Mouse (Mus musculus) left cerebral cortex, adult 2 months (tissue): ENCODE results near the gene Smarcd3. TPM values are rescaled to one million over a fixed set of nuclear protein-coding genes. Genes with fewer than 3 reads are reported as not detected.
A peak's percentile ranks its signal among the peaks of the same experiment; 100 is the strongest.

Experiments
- DNase-seq, 2 experiments: peaks; one replicate each; pipeline ENCODE4 v3.0.0; 2021 to 2022; ENCODE audit warnings: low spot score in 2 of 2, mixed read lengths in 1 of 2; ENCODE audit errors: extremely low spot score in 1 of 2
- H3K27ac ChIP-seq: fragments of 200-600 bp; 2 replicates; pipeline ENCODE4 v1.8.1; 2022
- H3K4me3 ChIP-seq: fragments of 200-600 bp; 2 replicates; pipeline ENCODE4 v1.8.1; 2022
- CTCF ChIP-seq: fragments of 200-600 bp; IDR thresholded peaks from 2 replicates; pipeline ENCODE4 v1.8.1; 2022; ENCODE audit warnings: antibody characterized with exemption, mild to moderate bottlenecking, moderate library complexity
- intact Hi-C: fragments of 180-260 bp; cut with DNase I; formaldehyde crosslinking; loops from one replicate; pipeline ENCODE4 v1.15.1; 2025
- total RNA-seq, 2 experiments: library from RNA; stranded (reverse); gene quantifications; 2 replicates each; pipeline ENCODE4 v1.2.3; 2021

Smarcd3 gene
- total RNA-seq, 2 experiments from 2014 or later = 90.4 to 97.4 TPM

DNA sequence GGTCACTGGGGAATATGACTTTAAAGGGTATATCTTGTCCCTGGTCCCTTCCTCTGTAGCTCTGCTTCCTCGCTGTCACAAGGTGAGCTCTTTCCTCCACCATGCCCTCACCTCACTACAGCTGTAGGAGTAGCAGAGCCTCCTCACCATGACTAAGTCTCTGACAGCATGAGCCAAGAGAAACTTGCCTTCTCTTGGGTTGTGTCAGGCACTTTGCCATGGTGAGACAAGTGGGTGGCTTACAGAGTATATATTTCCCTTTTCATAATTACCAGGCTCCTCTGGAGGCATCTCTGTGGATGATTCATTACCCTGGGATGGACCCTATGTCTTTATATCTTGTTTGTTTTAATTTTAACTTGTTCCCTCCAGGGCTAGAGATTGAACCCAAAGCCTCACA, 21.2 kb upstream of the Smarcd3 start:
- Histone ChIP-seq H3K27ac (no peak overlapping the region), H3K4me3 (no peak overlapping the region)
- intact Hi-C loops = no loop called here
- no peak for DNase-seq
- TF ChIP-seq CTCF = no peak

DNA sequence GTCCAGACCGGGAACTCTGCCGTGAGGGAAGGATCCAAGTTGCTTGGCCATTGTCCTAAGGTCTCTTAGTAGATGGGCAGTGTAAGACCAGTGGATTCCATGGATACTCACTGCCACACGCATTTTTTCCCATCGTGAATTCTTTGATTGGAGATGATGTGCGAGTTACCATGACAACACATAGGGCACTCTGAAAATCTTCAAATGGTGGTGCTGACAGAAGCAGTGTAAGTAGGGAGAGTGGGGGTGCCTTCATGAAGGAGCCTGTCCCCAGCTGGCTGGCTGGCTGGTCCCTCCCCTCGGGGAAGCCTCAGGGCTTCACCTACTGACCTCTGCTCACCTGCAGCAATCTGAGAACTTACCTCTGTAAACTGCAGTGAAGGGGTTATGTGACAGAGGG, 14.9 kb upstream of the Smarcd3 start:
- Histone ChIP-seq H3K27ac (no peak overlapping the region), H3K4me3 (no peak overlapping the region)
- no peak for DNase-seq
- TF ChIP-seq CTCF = no peak
- intact Hi-C loops = no loop called here

DNA sequence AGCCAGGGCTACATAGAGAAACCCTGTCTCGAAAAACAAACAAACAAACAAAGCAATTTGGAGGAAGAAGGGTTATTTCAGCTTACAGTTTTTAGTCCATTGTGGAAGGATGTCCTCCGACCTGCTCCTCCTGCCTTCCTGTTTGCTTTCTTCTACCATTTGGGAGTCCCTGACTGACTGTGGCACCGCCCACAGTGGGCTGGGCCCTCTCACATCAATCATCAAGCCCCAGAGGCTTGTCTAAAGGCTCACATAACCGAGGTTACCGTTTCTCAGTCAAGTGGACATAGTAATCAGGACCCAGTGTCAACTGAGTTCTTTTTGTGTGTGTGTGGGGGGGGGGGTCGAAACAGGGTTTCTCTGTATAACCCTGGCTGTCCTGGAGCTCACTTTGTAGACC, 13.9 kb upstream of the Smarcd3 start:
- no peak overlapping the region for H3K27ac ChIP-seq
- intact Hi-C loops = no loop called here
- no peak for DNase-seq
- TF ChIP-seq CTCF = no peak
- H3K4me3 ChIP-seq = no peak overlapping the region

DNA sequence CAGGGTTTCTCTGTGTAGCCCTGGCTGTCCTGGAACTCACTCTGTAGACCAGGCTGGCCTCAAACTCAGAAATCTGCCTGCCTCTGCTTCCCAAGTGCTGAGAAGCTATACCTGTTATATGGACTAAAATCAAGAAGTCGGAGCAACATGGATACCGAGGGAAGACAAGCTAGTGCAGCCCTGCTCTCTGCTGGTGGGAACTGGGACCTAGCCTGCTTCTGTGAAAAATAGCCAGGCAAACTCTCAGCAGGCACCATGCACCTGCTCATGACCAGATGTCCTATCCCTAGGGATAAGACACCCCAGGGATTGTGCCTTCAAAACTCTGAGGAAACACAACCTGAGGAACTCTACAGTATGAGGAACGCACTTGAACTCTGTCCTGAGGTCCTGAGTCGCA, 12.8 kb upstream of the Smarcd3 start:
- peak; percentile 27 for TF ChIP-seq CTCF
- intact Hi-C loops = no loop called here

DNA sequence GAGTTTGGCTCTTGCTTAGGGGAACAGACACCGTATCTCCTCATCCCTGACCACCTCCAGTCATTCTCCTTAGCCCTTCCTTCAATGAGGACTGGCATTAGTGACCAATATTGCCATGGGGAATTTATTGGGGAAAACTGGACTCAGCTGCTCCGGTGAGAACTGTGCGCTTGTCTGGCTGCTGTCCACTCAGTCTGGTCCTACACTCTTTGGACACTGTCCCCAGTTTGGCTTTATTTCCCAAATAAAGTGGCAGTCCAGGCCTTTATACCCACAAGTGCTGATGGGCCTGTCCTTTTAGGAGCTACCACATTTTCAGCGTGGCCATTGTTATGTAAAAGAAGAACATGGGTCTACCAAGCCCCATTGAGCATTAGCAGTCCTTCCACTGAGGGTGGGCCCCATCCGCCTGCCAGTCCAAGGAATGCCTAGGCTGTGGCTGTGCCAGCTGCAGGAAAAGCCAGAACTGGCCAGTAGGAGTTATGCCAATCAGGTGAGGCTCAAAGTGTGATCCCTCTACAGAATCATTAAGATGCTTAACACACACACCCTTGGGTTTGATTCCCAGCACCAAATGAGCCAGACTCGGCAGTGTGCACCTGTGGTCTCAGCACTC, 11.4 kb upstream of the Smarcd3 start:
- intact Hi-C loops = no loop called here

More for the DNA sequence above, 12.8 kb upstream of the Smarcd3 start:
- H3K4me3 ChIP-seq = no peak overlapping the region
- H3K27ac ChIP-seq = no peak overlapping the region
- no peak for DNase-seq

DNA sequence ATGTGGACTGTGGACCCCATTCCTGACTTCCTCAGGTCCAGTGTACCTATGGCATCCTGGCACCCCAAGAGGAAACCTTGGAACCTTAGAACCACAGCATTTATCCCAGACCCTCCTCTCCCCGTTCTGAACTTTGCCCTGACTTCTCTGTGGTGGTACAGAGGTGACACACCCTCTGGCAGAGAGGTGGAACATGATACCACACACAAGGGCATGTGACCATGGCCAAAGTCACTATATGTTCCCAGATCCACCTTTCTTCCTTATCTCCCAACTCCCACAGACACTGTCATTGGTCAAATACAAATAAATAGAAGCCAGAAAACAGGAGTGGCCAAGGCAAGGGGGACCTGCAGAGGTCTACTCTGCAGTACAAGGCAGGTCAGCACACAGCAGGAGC, 10.9 kb upstream of the Smarcd3 start:
- DNase-seq = no peak
- TF ChIP-seq CTCF = no peak
- intact Hi-C loops = no loop called here
- Histone ChIP-seq H3K27ac (no peak overlapping the region), H3K4me3 (no peak overlapping the region)

More for the DNA sequence above, 11.4 kb upstream of the Smarcd3 start:
- Histone ChIP-seq H3K4me3 (no peak overlapping the region), H3K27ac (no peak overlapping the region)
- TF ChIP-seq CTCF = no peak
- no peak for DNase-seq

DNA sequence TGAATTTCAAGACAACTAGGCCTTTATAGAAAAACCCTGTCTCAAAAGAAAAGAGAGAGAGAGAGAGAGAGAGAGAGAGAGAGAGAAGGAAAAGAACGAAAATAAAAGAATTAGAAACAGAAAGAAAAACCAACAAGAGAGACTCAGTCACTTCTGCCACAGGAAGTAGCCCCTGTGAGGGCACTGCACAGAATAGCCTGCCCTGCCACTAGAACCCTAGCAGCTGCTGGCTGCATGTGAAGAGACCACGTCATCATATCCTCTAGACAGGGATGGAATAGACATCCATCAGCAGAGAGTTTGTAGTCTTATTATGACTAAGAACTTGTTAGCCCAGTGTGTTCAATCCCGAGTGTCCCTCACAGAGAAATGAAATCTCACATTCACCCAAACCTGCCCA, 5.5 kb upstream of the Smarcd3 start:
- no peak for TF ChIP-seq CTCF
- Histone ChIP-seq H3K4me3 (no peak overlapping the region), H3K27ac (no peak overlapping the region)
- intact Hi-C loops = no loop called here
- DNase-seq = no peak

DNA sequence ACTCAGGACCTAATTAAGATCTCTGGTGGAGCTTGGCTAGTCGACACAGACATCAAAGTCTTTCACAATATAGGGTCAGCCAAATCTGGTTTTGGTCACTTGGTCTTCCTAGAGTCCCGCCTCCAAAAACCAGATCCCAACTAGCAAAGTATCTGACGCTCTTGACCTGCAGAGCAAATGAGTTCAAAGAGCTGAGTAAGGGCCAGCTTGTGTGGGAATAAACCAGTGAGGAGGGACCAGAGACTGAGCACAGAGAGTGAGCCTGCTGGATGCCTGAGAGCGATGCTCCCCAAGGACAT, 560 bp upstream of the Smarcd3 start:
- Histone ChIP-seq H3K27ac (peak overlapping the region; percentile 76; the same call in 1 of the 2 replicates), H3K4me3 (peak overlapping the region; percentile 69)
- no peak for TF ChIP-seq CTCF
- DNase-seq = no peak
- intact Hi-C loops = no loop called here

DNA sequence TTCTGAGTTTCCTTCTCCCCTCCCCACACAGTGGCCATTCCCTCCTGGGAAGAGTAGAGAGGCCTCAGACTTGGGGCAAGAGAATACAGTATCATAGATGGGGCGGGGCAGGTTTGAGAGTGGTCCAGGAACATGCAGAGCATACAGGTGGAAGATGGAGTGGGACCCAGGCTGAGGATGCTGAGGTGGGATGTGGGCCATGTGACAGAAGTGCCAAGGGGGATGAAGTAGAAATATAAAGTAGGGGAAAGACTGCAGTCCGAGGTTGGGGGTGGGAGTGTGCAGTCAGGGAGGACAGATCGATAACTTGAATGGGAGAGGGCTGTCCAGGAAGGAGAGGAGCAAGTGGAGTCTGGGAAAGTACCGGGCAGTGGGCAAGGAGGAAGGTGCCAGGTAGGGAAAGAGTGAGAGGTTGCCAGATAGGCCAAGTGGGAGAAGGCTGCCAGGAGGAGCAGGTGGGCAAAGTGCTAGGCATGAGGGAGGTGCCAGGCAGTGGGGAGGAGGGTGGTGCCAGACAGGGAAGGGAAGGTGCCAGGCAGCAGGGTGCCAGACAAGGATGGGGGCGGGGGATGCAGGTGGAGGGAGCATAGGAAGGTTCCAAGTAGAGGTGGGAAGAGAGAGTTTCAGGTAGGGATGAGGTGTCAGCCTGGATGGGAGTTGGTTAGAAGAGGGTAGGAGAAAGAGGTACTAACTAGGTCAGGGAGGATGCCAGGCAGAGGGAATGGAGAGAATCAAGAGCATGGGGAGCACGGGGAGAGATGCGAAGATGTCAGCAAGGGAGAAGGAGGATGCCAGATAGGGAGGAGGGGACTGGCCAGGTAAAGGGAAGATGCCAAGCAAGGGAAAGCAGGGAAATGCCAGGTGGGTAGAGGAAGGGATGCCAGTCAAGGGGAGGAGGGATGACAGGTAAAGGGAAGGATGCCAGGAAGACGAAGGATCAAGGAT, 898 bp downstream of the Smarcd3 start:
- no peak for TF ChIP-seq CTCF
- intact Hi-C loops = no loop called here
- Histone ChIP-seq H3K27ac (peak overlapping the region; percentile 76), H3K4me3 (peak overlapping the region; percentile 69)
- DNase-seq = peak in 1 of 2 experiments; percentile 45

DNA sequence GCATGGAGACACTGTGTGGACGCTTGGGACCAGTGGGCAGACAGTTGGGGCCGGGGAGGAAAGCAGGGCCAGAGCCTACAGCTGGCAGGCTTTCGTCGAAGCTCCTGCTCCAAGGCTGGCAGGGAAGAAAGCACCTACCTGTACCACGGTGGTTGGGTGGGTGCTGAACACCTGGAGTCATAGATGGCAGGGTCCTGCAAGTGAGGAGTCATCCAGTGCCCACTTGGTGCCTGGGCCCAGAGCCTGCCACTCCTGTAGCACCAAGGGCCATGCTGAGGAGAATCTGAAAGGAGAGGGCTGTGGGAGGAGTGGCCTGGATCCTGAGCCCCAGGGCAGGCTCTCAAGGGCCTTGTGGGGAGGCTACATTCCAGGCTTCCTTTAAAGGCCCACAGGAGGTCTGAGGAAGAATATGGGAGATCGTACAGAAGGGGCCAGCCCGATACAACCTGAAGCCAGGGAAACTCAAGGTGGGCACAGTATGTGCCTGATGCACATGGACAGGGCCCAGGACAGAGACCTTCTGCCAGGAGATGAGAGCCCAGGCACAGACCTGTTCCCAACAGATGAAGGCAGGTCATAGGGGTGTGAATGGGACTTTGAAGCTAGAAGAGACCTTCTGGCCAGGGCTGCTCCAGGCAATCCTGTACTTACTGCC, 1.7 kb downstream of the Smarcd3 start:
- no peak for TF ChIP-seq CTCF
- intact Hi-C loops = no loop called here
- H3K4me3 ChIP-seq = no peak overlapping the region
- H3K27ac ChIP-seq = no peak overlapping the region
- DNase-seq = no peak

DNA sequence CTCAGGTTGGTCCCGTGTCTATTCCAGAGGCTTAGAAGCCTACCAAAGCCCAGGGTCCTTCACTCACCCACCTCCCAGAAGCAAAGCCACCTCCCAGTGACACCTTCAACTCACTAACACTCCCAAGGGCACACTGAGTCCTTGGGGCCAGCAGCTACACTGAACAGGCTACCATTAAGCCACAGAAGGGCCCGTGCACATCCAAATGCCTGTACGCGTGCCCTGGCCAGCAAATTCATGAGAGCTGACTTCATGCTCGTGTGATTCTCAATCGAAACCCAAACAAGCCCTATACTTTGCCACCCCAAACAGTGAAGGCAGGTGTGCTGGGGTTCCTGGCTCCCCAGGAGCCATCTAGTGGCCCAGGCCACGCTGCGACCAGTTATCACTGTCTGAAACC, 3.6 kb downstream of the Smarcd3 start:
- Histone ChIP-seq H3K27ac (no peak overlapping the region), H3K4me3 (no peak overlapping the region)
- intact Hi-C loops = no loop called here
- no peak for TF ChIP-seq CTCF
- no peak for DNase-seq

DNA sequence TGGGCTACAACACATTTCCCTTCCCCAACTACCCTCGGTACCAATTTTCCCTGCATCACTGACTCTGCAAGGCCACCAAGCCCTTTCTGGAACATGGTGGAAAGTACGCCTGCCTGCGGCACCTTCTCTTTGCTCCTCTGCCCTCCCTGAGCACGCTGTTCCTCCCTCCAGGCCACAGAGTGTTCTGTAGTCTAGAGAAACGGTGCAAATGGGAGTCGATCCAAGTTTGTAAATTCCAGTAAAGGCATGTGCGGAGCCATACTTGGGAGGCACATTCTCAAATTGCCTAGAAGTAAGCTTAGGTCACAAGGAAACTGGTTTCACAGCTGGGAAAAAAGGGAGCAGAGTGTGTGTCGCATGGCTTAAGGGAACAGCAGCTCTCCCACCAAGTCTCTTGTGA, 4.1 kb downstream of the Smarcd3 start:
- TF ChIP-seq CTCF = no peak
- DNase-seq = no peak
- H3K4me3 ChIP-seq = no peak overlapping the region
- H3K27ac ChIP-seq = no peak overlapping the region
- intact Hi-C loops = no loop called here
